Mouse (Mus musculus): Measurements from ENCODE around the gene Zfp978. TPM values are rescaled to one million over a fixed set of nuclear protein-coding genes. Genes with fewer than 3 reads are reported as not detected.
"Not testable (repeated sequence)": the region's sequence is repeated elsewhere in the genome, so short reads cannot be mapped to it uniquely, and the experiment has no call there.

Gene Zfp978
- polyA plus RNA-seq, 1 experiment from 2014 or later, result 0.14 TPM

- H3K9me3 ChIP-seq (replicated peaks; ENCODE audit: low read length), result 0 out of 2 replicates have a peak, but pooled peaks cover 12% of the 10 kb centered on the region
- no peak overlapping the region for H3K27ac ChIP-seq
- no peak for TF ChIP-seq CTCF (IDR thresholded peaks at IDR 0.05; ENCODE audit: low read depth)
- WGBS, result 43% methylated on average over 3 of the region's 3 CpGs
- no peaks in the 10 kb centered on the region for H3K4me1 ChIP-seq (replicated peaks; ENCODE audit: insufficient read depth, low read length)
- no peaks in the 10 kb centered on the region for H3K27me3 ChIP-seq (ENCODE audit: insufficient read depth, low read length)
- no peak overlapping the region for H3K4me2 ChIP-seq (ENCODE audit: low read length)
- H3K4me3 ChIP-seq (replicated peaks; ENCODE audit: low read depth, low read length), result no peak overlapping the region
- H3K9ac ChIP-seq (ENCODE audit: low read depth, low read length), result no peak overlapping the region
- H3K36me3 ChIP-seq (ENCODE audit: insufficient read depth, low read length), result no peaks in the 10 kb centered on the region
- ATAC-seq (replicated peaks; ENCODE audit: low FRiP score, low read depth) (peak; percentile 6; the same call in 1 of the 2 replicates), DNase-seq (ENCODE audit: low spot score) (no peak)
These were observed 62.0 kb downstream of the Zfp978 start for GRCm38 (mm10) chr4:147423140-147423539.

- Histone ChIP-seq H3K4me1 (replicated peaks; ENCODE audit: insufficient read depth, low read length) (no peaks in the 10 kb centered on the region), H3K36me3 (ENCODE audit: insufficient read depth, low read length) (no peaks in the 10 kb centered on the region), H3K4me3 (replicated peaks; ENCODE audit: low read depth, low read length) (no peak overlapping the region), H3K27me3 (ENCODE audit: insufficient read depth, low read length) (no peaks in the 10 kb centered on the region), H3K9me3 (replicated peaks; ENCODE audit: low read length) (0 out of 2 replicates have a peak, but pooled peaks cover 12% of the 10 kb centered on the region), H3K27ac (no peak overlapping the region), H3K4me2 (ENCODE audit: low read length) (no peak overlapping the region), H3K9ac (ENCODE audit: low read depth, low read length) (no peak overlapping the region)
- WGBS, result 58% methylated on average over 4 of the region's 4 CpGs
- ATAC-seq (replicated peaks; ENCODE audit: low FRiP score, low read depth) (no peak), DNase-seq (ENCODE audit: low spot score) (no peak)
- no peak for TF ChIP-seq CTCF (IDR thresholded peaks at IDR 0.05; ENCODE audit: low read depth)
These were observed 62.7 kb downstream of the Zfp978 start for GRCm38 (mm10) chr4:147423641-147424298.

- not testable (repeated sequence) for H3K4me1 ChIP-seq (replicated peaks; ENCODE audit: insufficient read depth, low read length); H3K4me3 ChIP-seq (replicated peaks; ENCODE audit: low read depth, low read length); H3K4me2 ChIP-seq (ENCODE audit: low read length); H3K9ac ChIP-seq (ENCODE audit: low read depth, low read length); DNase-seq (ENCODE audit: low spot score); H3K27ac ChIP-seq; H3K27me3 ChIP-seq (ENCODE audit: insufficient read depth, low read length); ATAC-seq (replicated peaks; ENCODE audit: low FRiP score, low read depth); H3K36me3 ChIP-seq (ENCODE audit: insufficient read depth, low read length)
- WGBS, result 47% methylated on average over 3 of the region's 3 CpGs
- H3K9me3 ChIP-seq (replicated peaks; ENCODE audit: low read length), result 0 out of 2 replicates have a peak, but pooled peaks cover 12% of the 10 kb centered on the region
These were observed 63.3 kb downstream of the Zfp978 start for GRCm38 (mm10) chr4:147424404-147424803.

GRCm38 (mm10) chr4:147425615-147426347 is 64.7 kb downstream of the Zfp978 start:
- not testable (repeated sequence) for H3K4me1 ChIP-seq (replicated peaks; ENCODE audit: insufficient read depth, low read length); H3K27ac ChIP-seq; H3K36me3 ChIP-seq (ENCODE audit: insufficient read depth, low read length); H3K4me3 ChIP-seq (replicated peaks; ENCODE audit: low read depth, low read length); H3K27me3 ChIP-seq (ENCODE audit: insufficient read depth, low read length); H3K4me2 ChIP-seq (ENCODE audit: low read length); H3K9ac ChIP-seq (ENCODE audit: low read depth, low read length); ATAC-seq (replicated peaks; ENCODE audit: low FRiP score, low read depth); H3K9me3 ChIP-seq (replicated peaks; ENCODE audit: low read length)
- peak; percentile 68 for TF ChIP-seq CTCF (IDR thresholded peaks at IDR 0.05; ENCODE audit: low read depth)
- WGBS, result 54% methylated on average over 5 of the region's 5 CpGs
- peak; percentile 78 for DNase-seq (ENCODE audit: low spot score)

GRCm38 (mm10) chr4:147430651-147431050 is 69.5 kb downstream of the Zfp978 start:
- TF ChIP-seq CTCF (IDR thresholded peaks at IDR 0.05; ENCODE audit: low read depth), result no peak
- Histone ChIP-seq H3K27ac (no peak overlapping the region), H3K36me3 (ENCODE audit: insufficient read depth, low read length) (no peaks in the 10 kb centered on the region), H3K9ac (ENCODE audit: low read depth, low read length) (no peak overlapping the region), H3K4me3 (replicated peaks; ENCODE audit: low read depth, low read length) (no peak overlapping the region), H3K4me2 (ENCODE audit: low read length) (no peak overlapping the region), H3K4me1 (replicated peaks; ENCODE audit: insufficient read depth, low read length) (no peaks in the 10 kb centered on the region), H3K9me3 (replicated peaks; ENCODE audit: low read length) (peaks cover 16% of the 10 kb centered on the region), H3K27me3 (ENCODE audit: insufficient read depth, low read length) (no peaks in the 10 kb centered on the region)
- DNase-seq (ENCODE audit: low spot score), result no peak
- ATAC-seq (replicated peaks; ENCODE audit: low FRiP score, low read depth), result no peak

DNA sequence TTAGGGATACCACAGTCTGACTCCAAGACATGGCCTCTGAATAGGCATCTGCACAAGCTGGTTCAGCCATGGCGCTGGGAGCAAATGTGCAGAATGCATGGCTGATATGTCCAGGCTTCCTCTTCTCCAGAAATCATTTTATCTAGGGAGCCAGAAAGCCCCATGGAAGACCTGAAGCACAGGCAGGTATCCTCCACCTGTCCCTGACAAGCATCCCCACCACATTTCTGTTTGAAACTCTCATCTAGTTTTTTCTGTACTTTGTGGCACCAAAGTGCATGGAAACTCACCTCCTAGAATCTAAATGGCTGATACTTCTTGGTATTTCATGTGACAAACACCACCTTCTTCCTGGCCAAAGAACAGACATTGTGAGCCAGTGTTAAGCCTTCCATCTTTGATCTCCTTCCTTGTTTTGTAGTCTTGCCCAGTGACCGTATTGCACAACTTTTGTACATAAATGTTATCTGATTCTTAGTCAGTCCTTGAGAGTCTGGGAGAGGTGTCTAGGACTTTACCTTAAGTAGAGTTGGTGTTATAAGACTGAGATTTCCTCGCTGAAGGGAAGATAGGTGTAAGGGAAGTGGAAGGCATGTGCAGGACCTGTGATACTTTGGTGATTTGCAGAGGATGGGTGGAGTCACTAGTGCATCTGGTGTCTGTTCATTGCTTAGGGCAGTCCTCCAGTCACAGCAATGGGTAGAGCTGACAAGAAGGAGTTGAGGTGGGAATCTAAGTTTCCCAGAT is 70.8 kb downstream of the Zfp978 start:
- not testable (repeated sequence) for H3K9ac ChIP-seq (ENCODE audit: low read depth, low read length); H3K36me3 ChIP-seq (ENCODE audit: insufficient read depth, low read length); H3K4me3 ChIP-seq (replicated peaks; ENCODE audit: low read depth, low read length); H3K4me1 ChIP-seq (replicated peaks; ENCODE audit: insufficient read depth, low read length); H3K4me2 ChIP-seq (ENCODE audit: low read length); DNase-seq (ENCODE audit: low spot score); H3K27ac ChIP-seq; H3K27me3 ChIP-seq (ENCODE audit: insufficient read depth, low read length)
- ATAC-seq (replicated peaks; ENCODE audit: low FRiP score, low read depth), result peak; percentile 39; the same call in 1 of the 2 replicates
- WGBS, result 75% methylated on average over 3 of the region's 3 CpGs
- peaks cover 18% of the 10 kb centered on the region for H3K9me3 ChIP-seq (replicated peaks; ENCODE audit: low read length)

Measured in kidney, postnatal 0 days (tissue).